Mouse (Mus musculus) layer of hippocampus, adult 11-12 months (tissue): Measurements from ENCODE around the gene Olfr281.

Experiments used
- DNase-seq: peaks from one replicate; pipeline ENCODE4 v3.0.0; 2022; ENCODE audit warnings: low spot score

Gene Olfr281

GRCm38 (mm10) chr15:98486433-98487021 lies 34.1 kb downstream of the Olfr281 start:
- no peak for DNase-seq

GRCm38 (mm10) chr15:98491332-98491731 lies 38.9 kb downstream of the Olfr281 start:
- no peak for DNase-seq

DNA sequence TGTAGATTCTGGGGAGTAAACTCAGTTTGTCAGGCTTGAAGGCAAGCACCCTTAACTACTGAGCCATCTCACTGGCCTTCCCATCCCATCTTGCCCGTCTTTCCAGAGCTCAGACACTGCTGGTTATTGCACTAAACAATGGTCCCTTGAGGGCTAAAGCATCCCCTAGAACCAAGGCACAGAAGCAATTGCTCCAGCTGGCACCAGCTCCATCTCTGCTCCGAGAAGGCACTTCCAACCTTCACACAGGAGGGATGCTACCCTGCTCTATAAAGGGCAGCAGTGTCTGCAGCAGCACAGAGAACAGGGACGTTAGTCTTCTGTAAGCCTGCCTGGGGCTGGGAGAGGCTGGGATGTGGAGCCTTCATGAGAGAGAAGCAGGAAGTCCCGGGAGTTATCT lies 39.7 kb downstream of the Olfr281 start, which contains the start of gene Olfr279:
Olfr279 (plus strand) TSS at position 301 of the 400 bp plus-strand sequence.
- no peak for DNase-seq

GRCm38 (mm10) chr15:98497631-98498030 lies 45.2 kb downstream of the Olfr281 start:
- DNase-seq: no peak

GRCm38 (mm10) chr15:98503317-98503716 lies 50.9 kb downstream of the Olfr281 start:
- DNase-seq: no peak

- DNase-seq: peak; percentile 71
These were observed 52.1 kb downstream of the Olfr281 start for GRCm38 (mm10) chr15:98504514-98504913.

DNA sequence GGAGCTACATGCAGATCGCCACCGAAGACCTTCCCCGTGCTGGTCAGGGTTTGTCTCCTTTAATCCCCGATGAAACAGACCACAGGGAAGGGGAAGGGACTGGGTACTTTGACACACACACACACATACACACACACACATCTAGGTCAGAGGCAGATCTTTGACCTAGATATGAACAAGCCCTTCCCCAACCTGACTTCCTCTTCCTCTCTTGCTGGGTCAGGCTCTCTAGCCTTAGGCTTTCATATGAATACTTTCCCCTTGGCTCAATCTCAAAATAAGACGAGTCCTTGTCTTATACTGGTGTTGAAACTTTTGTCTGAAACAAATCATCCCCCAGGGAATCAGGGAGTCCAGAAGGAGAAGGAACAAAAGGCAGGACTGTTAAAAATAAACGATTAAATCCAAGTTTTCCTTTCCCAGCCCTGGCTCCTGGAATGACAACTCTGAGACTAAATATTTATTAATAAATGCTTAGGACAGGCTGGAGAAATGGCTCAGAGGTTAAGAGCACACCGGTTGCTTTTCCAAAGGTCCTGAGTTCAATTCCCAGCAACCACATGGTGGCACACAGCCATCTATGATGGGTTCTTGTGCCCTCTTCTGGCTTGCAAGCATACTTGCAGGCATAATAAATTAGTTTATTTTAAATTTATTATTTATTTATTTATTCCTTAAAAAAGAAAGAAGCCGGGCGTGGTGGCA lies 54.0 kb downstream of the Olfr281 start:
- DNase-seq: no peak

GRCm38 (mm10) chr15:98507321-98507720 lies 54.9 kb downstream of the Olfr281 start:
- DNase-seq: no peak

DNA sequence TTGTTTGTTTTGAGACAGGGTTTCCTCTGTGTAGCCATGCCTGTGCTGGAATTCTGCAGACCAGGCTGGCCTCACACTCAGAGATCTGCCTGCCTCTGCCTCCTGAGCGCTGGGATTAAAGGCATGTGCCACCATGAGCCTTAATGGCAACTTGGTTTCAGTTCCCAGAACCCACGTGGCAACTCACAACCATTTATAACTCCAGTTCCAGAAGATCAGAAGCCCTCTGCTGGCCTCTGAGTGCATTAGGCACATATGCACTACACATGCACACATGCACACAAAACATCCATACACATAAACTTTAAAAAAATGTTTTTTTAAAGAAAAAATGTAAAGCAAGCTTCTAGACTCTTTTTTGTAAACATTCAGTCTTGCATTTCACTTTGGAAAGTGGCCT lies 57.0 kb downstream of the Olfr281 start:
- DNase-seq: no peak
